Mouse (Mus musculus) induced T-regulatory cell, adult 2 months (primary cell): ENCODE results near the gene Crtc3.
A peak's percentile ranks its signal among the peaks of the same experiment; 100 is the strongest.

ENCODE experiments used
- DNase-seq: peaks from one replicate; pipeline ENCODE4 v3.0.0-alpha.2; 2012; ENCODE audit warnings: low read depth

The Crtc3 gene

GRCm38 (mm10) chr7:80598436-80598985 lies 90.2 kb downstream of the Crtc3 start:
- no peak for DNase-seq

DNA sequence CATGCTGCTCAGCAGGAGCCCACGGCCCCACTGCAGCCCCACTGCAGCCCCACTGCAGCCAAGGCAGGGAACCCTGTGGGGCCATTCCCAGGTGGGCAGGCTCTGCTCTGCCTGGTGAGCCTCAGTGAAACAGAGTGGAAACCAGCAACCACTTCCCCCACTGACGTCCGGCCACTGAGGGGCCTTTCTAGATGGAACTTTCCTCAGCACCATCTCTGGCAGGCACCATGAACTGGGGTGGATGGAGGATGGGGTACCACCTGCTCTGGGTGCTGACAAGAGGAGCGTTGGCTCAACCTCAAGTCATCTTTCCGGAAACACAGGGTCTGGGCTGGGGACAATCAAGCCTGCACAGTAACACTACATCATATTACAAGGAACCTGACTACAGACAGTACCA lies 90.8 kb downstream of the Crtc3 start:
- DNase-seq, result no peak

DNA sequence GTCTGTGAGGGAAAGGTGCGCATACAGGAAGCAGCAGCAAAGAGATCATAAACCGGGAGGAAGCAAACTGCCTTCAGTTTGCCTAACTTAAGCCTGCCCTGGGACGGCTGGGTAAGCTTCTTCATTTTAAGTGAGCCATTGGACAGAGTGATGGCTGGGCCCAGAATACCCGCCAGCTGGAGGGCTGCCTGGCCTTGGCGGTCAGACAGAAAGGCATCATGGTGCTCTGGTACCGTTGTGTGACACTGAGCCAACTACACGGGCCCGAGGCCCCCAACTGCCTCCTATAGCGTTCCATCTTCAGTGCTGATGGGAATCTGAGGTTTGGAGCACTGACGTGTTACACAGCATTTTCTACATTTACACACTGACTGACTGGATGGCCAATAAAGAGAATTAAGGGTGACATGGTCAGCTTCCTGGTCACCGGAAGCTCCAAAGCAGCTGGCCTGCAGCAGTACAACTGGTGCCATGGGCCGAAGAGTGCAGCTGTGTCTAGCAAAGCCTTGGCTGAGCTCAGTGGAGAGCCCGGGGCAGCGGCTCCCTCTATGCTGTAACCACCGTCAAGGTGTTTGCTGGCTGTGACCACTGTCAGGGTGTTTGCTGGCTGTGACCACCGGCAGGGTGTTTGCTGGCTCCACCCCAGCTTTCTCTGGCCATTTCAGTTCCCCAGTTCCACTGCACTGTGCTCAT lies 99.5 kb downstream of the Crtc3 start:
- DNase-seq, result no peak

- no peak for DNase-seq
These were observed 101.0 kb downstream of the Crtc3 start for GRCm38 (mm10) chr7:80587684-80588083.

DNA sequence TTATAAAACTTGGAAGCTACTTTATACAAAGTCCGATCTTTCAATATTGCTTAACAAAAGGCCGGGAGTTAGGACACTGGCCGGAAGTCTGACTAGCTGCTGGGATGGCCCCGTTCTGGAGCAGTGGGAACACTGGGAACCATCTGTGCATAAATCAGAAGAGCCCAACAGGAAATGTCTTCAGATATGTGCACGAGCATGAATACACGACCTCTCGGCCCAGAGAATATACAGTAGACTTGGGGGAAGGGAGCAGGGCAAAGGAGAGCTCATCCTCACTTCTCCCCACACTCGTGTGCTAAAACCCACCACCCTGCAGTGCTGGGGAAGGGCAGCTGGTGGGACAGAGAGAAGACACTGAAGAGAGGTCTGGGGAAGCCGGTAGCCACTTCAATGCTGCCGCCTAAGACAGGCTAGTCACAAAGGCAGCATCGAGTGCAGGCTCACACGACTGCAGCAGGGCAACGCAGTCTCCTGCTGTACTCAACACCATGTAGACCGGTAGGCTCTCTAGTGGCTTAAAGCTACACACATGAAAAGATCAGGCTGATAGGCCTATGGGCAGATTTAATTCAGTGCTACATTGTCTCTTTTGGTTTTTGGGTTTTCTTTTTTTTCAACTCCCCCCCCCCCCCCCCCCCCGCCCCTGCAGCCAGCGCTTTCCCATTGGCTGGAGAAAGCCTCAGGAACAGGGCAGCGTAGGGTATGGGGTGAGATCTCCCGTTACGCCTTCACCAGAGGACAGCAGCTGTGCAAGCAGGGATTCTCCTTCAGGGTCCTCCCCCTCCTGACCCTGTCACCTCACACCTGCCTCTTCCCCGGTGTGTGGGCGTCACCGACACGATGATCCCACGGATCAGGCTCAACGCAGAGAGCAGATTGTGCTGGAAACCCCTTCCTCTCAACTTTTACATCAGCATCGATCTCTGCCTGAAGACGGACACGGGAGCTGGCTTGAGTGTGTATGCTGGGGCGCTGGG lies 101.7 kb downstream of the Crtc3 start:
- DNase-seq, result no peak

- no peak for DNase-seq
These were observed 102.5 kb downstream of the Crtc3 start for GRCm38 (mm10) chr7:80586161-80586560.

DNA sequence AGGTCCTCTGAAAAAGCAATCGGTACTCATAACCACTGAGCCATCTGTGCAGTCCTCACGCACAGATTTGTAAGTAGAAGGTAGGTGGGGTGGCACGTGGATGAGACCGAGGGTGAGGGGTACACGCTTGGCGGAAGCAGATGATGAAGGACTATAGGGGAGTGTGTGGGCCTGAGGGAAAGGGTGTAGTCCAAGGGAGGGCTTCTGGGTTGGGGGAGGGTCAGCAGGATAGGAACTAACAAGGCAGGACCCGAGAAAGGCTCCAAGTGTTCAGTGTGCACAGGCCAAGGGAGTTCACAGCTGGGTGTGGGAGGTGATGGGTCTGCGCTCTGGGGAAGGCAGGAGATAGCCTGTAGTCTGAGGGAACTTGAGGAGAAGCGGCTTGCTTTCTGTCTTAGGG lies 103.3 kb downstream of the Crtc3 start:
- DNase-seq, result no peak

DNA sequence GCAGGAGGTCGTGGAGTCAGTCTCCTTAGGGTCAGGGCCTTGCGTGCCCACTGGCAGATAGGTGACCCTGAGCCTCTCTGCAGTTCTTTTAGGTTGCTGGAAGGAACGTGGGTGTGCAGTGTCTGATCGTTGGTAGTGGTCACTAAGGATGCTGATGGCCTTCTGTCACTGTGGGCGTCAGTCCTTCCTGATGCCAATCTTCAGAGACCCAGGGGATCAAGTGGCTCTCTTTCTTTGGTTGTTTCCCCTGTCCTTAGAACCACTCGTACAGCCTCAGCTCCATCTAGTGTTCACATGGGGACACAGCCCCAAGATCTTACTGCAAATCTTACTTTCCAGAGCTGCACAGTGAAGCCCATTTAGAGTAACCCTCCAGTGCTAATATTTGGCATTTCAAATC lies 104.7 kb downstream of the Crtc3 start:
- peak; percentile 83 for DNase-seq

DNA sequence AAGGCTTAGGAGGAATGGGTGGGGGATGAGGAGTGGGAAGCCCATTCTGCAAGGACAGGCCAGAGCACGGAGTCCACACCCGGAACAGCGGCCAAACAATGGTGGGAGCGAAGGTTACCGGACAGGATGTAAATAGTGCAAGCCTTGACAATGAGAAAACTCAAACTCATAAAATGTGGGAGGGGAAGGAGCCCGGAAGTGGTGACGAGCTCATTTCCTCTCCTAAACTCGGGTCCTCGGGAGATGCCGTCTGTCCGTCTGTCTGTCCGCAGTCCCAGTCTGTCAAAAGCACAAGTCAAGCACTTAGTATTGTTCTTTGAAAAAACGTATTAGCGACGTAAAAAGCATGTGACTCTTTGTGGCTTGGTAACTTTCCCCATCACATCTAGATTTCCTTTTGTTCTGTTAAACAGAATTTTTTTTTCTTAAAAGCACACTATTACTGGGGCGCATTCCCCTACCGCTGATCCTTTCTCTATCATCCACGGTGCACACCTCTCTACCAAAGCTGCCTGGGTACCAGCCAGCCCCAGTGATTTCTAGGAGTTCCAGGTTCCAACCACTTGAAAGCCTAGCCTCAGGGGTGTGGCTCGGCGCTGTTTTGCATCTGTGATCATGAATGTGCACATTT lies 105.7 kb downstream of the Crtc3 start:
- DNase-seq, result peak; percentile 86

GRCm38 (mm10) chr7:80580368-80580767 lies 108.3 kb downstream of the Crtc3 start:
- DNase-seq, result peak; percentile 57

- DNase-seq, result no peak
These were observed 111.2 kb downstream of the Crtc3 start for GRCm38 (mm10) chr7:80577417-80577980.

- peak; percentile 56 for DNase-seq
These were observed 112.1 kb downstream of the Crtc3 start for GRCm38 (mm10) chr7:80576626-80577025.

- DNase-seq, result peak; percentile 81
These were observed 112.9 kb downstream of the Crtc3 start for GRCm38 (mm10) chr7:80575750-80576149.

- DNase-seq, result no peak
These were observed 115.6 kb downstream of the Crtc3 start for GRCm38 (mm10) chr7:80573076-80573475.

DNA sequence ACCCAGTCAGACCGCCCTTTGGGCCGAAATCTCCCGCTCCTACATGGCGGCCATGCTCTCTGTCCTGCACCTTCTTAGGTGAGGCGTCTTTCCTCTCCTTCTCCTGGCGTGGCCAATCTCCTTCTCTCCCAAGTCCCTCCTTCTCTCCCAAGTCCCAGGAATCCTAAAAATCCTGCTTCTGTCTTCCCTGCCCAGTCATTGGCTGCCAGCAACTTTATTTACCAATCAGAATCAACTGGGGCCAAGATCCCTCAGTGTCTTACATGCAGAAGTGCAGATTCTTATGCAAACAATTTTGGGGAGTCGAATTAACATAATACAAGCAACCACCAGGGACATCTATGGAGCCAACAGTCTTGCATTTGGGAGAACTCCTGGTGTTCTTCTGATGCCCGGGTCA lies 120.7 kb downstream of the Crtc3 start:
- DNase-seq, result no peak

DNA sequence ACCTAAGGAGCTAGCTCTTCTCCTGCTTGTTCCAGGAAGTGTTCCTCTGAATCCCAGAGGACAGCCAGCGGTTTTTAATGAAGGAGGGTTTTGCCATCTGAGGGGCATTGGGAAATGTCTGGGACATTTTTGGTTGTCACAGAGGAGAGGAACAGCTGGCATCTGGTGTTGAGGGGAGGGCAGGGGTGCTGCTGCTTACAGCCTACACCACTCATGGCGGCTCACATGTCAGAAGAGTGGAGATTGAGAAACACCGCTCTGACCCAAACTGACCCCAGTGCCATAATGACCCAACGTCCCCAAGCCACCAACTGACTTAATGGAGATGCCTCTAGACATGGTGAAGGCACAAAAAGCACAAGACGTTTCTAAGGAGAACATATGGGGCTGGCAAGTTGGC lies 126.7 kb downstream of the Crtc3 start:
- DNase-seq, result no peak

- no peak for DNase-seq
These were observed 127.4 kb downstream of the Crtc3 start for GRCm38 (mm10) chr7:80561271-80561670.

DNA sequence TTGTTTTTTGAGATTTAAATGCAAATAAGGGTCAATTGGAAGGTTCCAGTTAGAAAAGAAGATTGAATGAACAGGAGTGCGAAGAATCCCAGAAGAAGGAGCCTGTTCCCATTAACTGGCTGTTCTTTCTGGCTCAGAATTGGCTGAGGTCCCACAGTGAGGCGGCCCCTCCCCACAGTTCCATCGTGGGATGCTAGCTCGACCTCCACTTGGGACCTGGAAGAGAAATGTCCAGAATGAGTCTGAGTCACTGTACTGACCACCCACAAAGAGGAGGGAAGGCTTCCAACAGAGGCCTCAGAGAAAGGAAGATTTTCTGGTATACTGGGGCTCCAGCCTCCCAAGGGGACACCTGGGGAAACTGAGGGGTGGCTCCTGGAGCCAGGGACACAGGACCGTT lies 130.1 kb downstream of the Crtc3 start:
- no peak for DNase-seq

DNA sequence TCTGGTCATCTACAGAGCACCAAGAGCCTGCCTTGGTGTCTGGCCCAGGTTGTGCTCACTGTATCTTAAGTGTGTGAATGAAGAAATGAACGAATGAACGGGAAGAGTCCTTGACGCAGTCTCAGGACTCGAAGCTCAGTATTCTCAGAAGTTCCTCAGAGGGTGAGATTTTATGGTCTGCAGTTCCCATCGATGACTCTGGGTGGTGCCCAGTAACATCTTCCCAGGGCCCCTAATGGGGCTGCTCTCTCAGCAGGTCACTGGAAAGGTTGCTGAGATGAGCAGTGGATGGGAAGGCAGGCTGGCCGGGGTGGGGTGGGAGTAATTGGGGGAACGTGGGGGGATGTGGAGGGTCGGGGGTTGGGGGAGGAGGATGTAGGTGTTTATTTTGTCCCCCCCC lies 130.6 kb downstream of the Crtc3 start:
- DNase-seq, result no peak

- DNase-seq, result no peak
These were observed 131.5 kb downstream of the Crtc3 start for GRCm38 (mm10) chr7:80557161-80557560.

DNA sequence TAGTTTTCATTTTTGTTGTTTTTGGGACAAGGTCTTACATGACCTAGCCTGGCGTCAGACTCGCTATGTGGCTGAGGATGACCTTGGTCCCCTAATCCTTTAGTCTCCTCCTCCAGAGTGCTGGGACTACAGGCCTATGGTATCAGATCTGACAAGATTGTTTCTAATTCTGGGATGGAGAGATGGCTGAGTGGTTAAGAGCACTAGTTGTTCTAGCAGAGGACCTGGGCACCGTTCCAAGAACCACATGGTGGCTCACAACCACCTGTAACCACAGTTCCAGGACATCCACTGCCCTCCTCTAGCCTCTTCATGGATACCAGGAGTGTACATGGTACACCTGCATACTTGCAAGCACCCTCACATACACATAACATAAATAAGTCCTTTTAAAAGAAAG lies 132.5 kb downstream of the Crtc3 start:
- no peak for DNase-seq

GRCm38 (mm10) chr7:80555146-80555545 lies 133.5 kb downstream of the Crtc3 start:
- no peak for DNase-seq
